Mouse (Mus musculus) erythroid progenitor cell, adult 5-6 weeks (primary cell): ENCODE results near the gene Gm14408. TPM values are rescaled to one million over a fixed set of nuclear protein-coding genes. Genes with fewer than 3 reads are reported as not detected.
"Not testable (repeated sequence)": the region's sequence is repeated elsewhere in the genome, so short reads cannot be mapped to it uniquely, and the experiment has no call there.

Source experiments
- ATAC-seq: replicated peaks from 2 replicates; pipeline ENCODE4 v1.8.0; 2016; ENCODE audit warnings: moderate number of reproducible peaks, mild to moderate bottlenecking, moderate TSS enrichment, inconsistent platforms; ENCODE audit not compliant: poor library complexity, low FRiP score, severe bottlenecking
- total RNA-seq, 2 experiments: library from RNA; stranded (forward) in 1 of 2; stranded (reverse) in 1 of 2; fragments of 150-400 nt in 1 of 2; fragments of 186-747, 209-891 nt in 1 of 2; gene quantifications; 2 replicates each; pipeline versions ENCODE4 v1.2.3 to v1.2.4; 2015 to 2017; ENCODE audit warnings: low replicate concordance in 2 of 2

Gm14408 gene
- total RNA-seq (2015; ENCODE audit: low replicate concordance) (not detected in 2 replicates), total RNA-seq (2017; ENCODE audit: low replicate concordance) (not detected in 2 replicates)

- not testable (repeated sequence) for ATAC-seq
These were observed at the start of gene Gm14408 for GRCm38 (mm10) chr2:176830840-176831239. Gene Gm14408, plus strand, starts transcription at chr2:176831140.

- ATAC-seq, result not testable (repeated sequence)
These were observed 32.6 kb upstream of the Gm14408 start, which contains the start of gene Gm14295 for GRCm38 (mm10) chr2:176798312-176798711. Gene Gm14295, plus strand, starts transcription at chr2:176798612.

GRCm38 (mm10) chr2:176798785-176799184 lies 32.2 kb upstream of the Gm14408 start:
- ATAC-seq, result not testable (repeated sequence)

Other genes with a start within 250 kb of the Gm14408 start
- not detected in 2 replicates for gene Gm14308, start 194.8 kb upstream of the Gm14408 start, total RNA-seq (2015; ENCODE audit: low replicate concordance)
- gene Gm14308, start 194.8 kb upstream of the Gm14408 start, total RNA-seq (2017; ENCODE audit: low replicate concordance), result not detected in 2 replicates
- gene Zfp973, start 160.6 kb upstream of the Gm14408 start, total RNA-seq (2015; ENCODE audit: low replicate concordance), result 3.8 TPM in 1 of 2 replicates, not detected in the other
- gene Zfp973, start 160.6 kb upstream of the Gm14408 start, total RNA-seq (2017; ENCODE audit: low replicate concordance), result 0.38 and 2.4 TPM in 2 replicates
- gene Gm14305, start 122.8 kb upstream of the Gm14408 start, total RNA-seq (2015; ENCODE audit: low replicate concordance), result not detected in 2 replicates
- gene Gm14305, start 122.8 kb upstream of the Gm14408 start, total RNA-seq (2017; ENCODE audit: low replicate concordance), result 0.39 and 4.7 TPM in 2 replicates
- gene Gm14295, start 32.5 kb upstream of the Gm14408 start, total RNA-seq (2015; ENCODE audit: low replicate concordance), result 7.2 and 15.9 TPM in 2 replicates
- gene Gm14295, start 32.5 kb upstream of the Gm14408 start, total RNA-seq (2017; ENCODE audit: low replicate concordance), result 0.51 TPM in 1 of 2 replicates, not detected in the other
- 4.6 TPM in 1 of 2 replicates, not detected in the other for gene Gm14296, start 96.7 kb downstream of the Gm14408 start, total RNA-seq (2015; ENCODE audit: low replicate concordance)
- 1.3 and 3.0 TPM in 2 replicates for gene Gm14296, start 96.7 kb downstream of the Gm14408 start, total RNA-seq (2017; ENCODE audit: low replicate concordance)
- not detected in 2 replicates for gene Gm14419, start 169.8 kb downstream of the Gm14408 start, total RNA-seq (2015; ENCODE audit: low replicate concordance)
- 1.5 and 4.1 TPM in 2 replicates for gene Gm14419, start 169.8 kb downstream of the Gm14408 start, total RNA-seq (2017; ENCODE audit: low replicate concordance)
- gene Gm14401, start 243.2 kb downstream of the Gm14408 start, total RNA-seq (2015; ENCODE audit: low replicate concordance), result not detected in 2 replicates
- gene Gm14401, start 243.2 kb downstream of the Gm14408 start, total RNA-seq (2017; ENCODE audit: low replicate concordance), result not detected in 2 replicates